Mouse (Mus musculus) lung, adult 2 months (tissue): ENCODE measurements around the gene Pus7.

Experiments used
- CTCF ChIP-seq: fragments of 200-500 bp; IDR thresholded peaks from 2 replicates; pipeline ENCODE4 v1.5.1; 2011; ENCODE audit warnings: mild to moderate bottlenecking, low read length, control low read depth; ENCODE audit not compliant: insufficient read depth
- POLR2A ChIP-seq: fragments of 200-500 bp; IDR thresholded peaks from 2 replicates; pipeline ENCODE4 v1.6.1; 2011; ENCODE audit warnings: low read depth, mild to moderate bottlenecking, control low read depth, low read length, borderline replicate concordance; ENCODE audit errors: extremely low read depth

DNA sequence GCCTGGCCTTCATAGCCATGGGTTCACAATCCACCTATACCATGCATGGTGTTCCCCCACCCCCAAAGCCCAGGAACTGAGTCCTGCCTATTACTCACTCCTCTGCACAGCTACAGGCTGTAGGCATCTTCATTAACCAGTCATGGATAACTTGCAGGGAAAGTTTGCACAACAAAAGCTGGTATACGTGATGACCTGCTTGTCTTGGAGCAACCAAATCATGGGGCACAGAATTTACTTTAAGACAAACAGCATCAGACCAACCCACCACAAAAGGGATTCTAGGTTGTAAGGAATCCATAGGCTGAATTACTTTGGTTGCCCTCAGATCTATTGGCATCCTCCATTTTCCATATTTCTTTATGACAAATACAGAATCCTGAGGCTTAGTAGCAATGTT lies 86.1 kb downstream of the Pus7 start:
- TF ChIP-seq POLR2A = no peak
- TF ChIP-seq CTCF = no peak
